Mouse (Mus musculus) G1E-ER4 (cell line): Measurements from ENCODE around the gene Hsd17b11. TPM values are rescaled to one million over a fixed set of nuclear protein-coding genes. Genes with fewer than 3 reads are reported as not detected.

Source experiments
- GATA1 ChIP-seq: IDR thresholded peaks from one replicate; pipeline ENCODE4 v1.8.0; 2012; ENCODE audit warnings: low read length, inconsistent platforms
- polyA plus RNA-seq: library from polyadenylated mRNA; stranded (reverse); fragments of >175 nt; gene quantifications from 2 replicates; pipeline ENCODE4 v1.2.3, GENCODE M21; 2012

The Hsd17b11 gene
- polyA plus RNA-seq, 1 experiment: 0.67 TPM

DNA sequence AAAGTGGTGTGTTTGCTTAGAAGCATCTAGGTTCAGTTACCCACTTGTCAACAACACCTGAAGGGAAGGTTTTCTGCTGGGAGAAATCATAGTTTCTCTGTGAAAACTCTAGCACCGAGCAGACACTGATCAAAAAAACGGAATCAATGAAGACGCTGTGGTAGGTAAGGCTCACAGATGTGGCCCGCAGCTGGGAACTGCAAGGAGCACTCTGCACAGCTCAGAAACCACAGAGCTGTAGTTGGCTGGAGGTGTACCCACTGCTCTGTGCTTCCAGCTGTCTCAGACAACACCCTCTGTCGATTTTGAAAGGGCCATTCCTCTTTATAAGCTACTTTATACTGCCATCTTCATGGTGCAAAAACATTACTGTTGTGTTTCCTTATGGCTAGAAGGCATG lies 13.9 kb downstream of the Hsd17b11 start:
- no peak for TF ChIP-seq GATA1

DNA sequence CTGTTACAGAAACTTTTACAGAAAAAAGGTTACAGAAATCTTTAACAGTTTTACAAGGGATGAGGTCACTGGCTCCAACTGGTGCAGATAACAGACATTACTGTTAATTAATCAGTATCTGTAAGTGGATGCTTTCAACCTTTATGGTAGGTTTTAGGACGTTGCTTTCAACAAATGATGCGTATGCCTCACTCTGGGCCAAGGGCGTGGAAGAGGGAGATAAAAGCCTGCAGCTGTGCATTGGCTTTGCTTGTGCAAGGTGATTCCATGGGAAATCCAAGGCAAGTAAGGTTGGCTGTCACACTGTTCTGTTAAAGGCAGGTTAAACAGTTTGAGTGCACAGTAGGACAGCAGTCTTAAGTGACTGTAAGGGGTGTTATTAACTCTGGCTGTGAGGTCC lies 14.9 kb downstream of the Hsd17b11 start:
- no peak for TF ChIP-seq GATA1

DNA sequence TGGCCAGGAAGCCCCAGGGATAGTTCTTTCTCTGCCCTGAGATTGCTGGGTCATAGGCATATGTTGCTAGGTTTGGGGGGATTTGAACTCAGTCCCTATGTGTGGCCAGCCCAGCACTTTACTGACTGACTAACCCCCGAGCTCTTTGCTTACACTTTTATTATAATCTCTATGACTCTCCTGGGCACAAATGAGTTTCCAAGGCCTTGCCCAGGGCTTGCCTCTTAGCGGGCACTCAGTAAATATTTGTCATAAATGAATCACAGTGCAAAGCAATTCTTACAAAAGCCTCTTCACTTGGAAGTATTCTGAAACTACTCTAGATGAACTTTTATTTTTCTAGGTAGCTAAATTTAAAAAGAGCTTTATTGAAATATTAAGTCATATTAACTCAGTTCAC lies 17.8 kb downstream of the Hsd17b11 start:
- no peak for TF ChIP-seq GATA1

DNA sequence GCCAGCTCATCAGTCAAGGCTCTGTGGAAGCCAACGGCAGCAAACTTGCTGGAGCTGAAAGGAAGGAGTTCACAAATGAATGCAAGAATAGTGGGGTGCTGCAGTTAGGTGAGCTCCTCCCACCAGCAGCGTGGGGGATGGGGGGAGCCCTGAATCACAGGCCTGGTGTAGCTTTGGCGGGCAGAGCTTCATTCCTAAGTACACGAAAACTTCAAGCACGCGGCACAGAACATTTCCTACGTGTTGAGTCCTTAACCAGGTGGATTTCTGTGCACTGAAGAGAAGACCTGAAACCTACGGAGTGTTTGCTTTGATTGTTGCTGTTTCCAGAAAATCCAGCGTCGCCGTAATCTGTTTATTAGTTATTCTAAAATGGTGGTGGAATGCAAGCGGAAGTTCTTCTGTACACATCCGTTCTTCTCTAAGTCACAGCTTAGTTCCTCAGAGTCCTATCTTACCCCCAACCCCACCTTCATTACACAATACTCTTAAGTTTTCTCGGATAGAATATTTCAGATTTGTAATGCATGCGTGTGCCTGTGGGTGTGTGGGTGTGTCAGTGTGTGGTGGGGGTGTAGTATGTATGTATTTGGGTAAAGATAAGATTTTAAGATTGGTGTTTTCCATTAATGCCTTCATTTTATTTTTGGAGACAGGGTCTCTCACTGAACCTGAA lies 18.3 kb downstream of the Hsd17b11 start:
- no peak for TF ChIP-seq GATA1

DNA sequence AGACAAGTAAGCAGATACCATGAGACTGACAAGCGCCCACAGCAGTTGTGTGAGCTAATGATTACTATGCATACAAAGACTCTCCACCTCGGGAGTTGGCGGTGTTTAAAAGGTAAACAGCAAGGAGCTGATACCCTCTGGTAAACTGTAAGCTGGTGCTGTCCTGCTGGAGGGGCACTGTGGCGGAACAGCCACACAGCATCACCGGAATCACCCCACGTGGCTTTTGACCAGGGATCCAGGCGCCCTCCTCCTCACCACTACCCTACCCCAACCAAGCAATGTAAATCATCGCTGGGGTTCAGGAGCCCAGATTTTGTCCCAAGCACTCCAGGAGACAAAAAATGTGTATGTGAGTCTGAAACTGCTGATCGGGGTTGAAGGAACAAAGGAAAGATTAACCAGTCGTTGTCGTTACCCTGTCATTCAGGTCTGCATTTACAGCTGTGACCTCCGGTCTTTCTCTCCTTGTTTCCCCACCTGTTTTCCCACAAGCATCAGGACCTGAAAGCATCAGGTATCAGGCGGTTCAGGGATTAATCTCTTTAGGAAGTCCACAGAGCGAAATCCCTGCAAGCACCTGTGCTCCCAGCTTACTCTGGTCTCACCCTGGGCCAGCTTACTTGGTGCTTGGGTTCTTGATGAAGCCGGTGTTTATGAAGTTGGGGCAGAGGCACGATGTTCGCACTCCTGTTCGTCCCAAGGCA lies 19.0 kb downstream of the Hsd17b11 start:
- no peak for TF ChIP-seq GATA1

DNA sequence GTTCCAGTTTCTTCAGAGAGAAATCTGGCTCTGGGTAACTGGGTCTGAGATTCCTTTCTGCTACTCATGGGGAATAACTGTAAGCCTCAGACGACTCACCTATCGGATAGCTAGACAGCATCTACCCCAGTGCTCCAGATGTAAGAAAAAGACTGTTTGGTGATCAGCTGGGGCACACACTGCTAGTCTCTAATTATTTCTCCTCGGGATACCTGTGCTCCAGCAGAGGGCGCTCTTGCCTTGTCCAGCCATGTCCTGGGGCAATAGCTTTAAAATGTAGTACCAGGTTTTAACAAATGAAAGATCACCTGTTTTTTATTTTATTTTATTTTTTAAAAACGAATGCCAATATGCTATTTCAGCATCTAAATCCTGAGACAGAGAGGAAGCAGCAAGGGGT lies 22.0 kb downstream of the Hsd17b11 start:
- TF ChIP-seq GATA1: no peak

DNA sequence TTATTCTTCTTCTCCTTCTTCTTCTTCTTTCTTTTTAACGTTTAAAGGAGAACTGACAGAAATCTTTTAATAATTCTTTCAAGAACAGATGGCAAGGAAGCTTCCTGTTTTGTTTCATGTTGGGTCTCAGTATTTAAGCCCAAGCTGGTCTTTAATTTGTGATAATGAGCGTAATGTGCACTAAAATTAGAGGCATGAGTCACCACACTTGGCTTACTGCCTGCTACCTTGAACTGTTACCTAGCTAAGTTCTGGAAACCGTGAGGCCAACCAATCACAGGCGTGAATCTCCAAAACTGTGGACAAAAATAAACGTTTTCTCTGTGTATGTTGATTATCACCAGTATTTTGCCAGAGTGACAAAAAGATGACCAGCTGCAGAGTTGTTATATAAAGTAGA lies 23.0 kb downstream of the Hsd17b11 start:
- no peak for TF ChIP-seq GATA1

DNA sequence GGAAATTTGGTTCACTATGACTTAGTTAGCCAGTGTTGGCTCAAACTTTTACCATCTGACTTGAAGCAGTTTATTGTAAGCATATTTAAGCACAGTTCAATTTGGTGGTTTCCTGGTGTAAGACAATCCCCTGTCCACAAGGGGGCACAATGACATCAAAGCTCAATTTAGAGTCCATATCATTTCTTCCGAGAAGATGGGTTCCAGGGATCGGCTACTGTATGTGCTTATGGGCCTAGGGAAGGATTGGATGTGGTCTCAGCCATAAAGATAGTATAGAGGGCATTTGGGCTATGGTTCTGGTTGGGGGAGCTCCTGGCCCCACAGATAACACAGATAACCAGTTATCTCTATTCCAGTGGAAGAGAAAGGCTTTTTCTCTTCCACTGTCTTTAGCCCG lies 26.5 kb downstream of the Hsd17b11 start:
- TF ChIP-seq GATA1: no peak

DNA sequence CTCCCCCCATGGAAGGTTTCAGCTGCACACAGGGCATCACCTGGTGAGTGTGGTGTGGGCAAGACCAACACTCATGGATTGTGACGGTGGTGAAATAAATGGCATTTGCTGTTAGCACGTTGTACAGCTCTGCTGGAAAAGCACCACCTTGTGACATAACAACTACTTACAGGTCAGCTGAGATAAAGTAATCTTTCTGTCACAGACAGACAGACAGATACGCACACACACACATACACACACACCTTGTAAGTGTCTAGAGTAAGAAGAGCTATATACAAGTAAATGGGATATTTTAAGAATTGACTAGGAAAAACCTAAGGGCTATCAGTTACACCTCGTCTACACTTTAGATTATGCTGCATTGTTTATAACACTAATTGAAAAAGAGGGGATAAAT lies 27.1 kb downstream of the Hsd17b11 start:
- no peak for TF ChIP-seq GATA1

DNA sequence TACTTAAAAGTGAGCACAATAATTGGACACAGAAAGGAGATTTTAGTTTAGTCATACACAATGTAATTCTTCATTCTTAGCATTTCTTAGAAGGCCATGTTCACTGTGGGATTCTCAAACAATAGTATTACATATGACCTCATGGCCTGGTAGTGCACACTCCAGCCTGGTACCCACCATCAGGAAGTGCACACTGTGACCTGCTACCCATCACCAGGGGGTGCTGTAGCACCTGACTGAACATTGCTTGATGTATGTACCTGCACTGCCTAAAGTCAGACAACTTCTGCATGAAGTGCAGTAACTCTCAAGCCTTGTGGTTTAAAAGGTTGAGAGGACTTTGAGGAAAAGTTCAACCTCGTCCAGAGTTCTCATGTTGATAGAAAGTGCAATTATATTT lies 28.1 kb downstream of the Hsd17b11 start:
- no peak for TF ChIP-seq GATA1

DNA sequence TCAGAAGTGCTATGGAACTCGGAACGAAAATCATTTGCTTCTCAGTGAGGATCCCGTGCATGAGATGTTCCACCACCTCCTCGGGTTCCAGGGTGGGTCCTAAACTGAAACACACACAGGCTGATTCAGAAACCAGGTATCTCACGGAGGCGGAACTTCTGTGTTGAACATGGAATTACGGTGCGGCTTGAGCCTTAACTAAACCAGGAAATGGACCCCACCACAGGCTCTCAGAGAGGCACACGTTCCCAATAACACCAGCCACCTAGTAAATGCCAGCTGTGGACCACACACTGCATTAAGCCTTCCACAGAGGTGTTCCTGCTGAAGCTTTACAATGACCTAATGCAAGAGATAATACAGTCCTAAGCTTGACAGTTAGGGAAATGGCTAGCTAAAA lies 28.9 kb downstream of the Hsd17b11 start:
- no peak for TF ChIP-seq GATA1

DNA sequence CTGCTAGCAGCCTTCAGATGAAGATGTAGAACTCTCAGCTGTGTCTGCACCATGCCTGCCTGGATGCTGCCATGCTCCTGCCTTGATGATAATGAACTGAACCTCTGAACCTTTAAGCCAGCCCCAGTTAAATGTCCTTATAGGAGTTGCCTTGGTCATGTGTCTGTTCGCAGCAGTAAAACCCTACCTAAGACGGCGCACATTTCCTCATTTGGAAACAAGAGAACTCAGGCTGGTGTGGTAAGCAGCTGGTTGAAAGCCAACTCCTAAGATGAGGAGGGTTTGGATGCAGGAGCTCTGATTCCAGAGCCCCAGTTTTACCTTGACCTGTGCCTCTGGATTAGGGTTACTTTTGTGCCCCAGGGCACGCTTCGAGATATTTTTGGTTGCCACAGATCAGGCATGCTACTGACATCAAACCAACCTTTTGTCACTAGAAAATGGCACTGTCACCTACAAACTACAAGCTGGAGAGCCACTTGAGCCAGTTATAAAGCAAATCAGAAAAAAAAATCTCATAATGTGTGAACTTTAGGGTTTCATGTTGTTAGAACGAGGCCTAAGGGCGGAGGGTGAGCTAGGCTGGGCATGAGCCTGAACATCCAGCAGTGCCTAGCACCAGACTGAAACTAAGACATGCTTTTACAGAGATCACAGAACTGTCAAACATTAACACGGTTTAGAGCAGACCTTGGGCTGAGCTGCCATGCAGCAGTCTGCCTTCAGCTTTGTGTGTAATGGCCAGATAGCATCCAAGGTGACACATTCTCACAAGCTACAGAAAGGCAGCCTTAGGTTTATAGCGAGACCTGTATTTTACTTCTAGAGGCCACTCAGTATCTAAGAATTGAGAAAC lies 40.8 kb downstream of the Hsd17b11 start:
- no peak for TF ChIP-seq GATA1

DNA sequence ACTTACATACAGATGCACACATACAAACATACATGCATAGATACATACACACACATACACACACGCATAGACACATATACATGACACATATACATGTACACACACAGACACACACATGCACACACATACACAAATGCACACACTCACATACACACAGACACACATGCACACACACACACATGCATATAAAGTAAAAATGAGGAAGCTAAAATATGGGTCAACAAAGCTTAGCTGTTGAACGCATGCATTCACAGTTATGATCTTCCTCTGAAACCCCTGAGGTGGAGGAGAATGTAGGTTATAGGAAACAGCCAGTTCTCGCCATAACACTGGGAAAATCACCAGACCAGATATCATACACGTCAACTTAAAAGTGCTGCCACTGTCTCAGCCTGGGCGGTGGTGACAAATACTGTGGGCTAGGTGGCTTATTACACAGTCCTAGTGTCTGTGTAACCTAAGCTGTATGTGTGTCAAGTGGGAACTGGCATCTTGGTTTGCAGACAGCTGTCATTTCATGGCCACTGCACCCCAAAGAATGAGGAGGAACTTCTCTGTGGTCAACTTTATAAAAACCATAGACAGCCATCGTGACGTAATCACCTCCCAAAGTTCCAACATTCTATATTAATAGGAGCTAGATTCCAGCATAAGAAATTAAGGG lies 43.7 kb downstream of the Hsd17b11 start:
- TF ChIP-seq GATA1: no peak

DNA sequence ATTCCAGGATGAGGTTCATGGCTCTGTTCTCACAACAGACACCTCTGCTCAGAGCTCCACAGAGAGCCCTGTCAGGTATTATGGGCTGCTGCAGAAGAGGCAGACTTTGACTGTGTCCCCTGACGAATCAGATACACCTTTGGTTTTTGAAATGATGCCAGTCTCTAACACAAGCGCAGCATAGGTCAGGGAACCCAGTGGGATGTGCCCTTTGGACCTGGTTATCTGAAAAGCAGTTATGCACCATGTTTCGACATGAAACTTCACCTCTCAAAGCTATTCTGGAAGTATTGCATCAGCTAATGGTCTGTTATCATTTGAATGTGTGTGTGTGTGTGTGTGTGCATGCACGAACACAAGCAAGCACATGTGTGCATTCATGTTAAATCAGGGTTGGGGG lies 44.4 kb downstream of the Hsd17b11 start, which contains the start of gene Hsd17b13:
Hsd17b13 (minus strand) TSS at position 114 of the 400 bp plus-strand sequence.
- no peak for TF ChIP-seq GATA1

DNA sequence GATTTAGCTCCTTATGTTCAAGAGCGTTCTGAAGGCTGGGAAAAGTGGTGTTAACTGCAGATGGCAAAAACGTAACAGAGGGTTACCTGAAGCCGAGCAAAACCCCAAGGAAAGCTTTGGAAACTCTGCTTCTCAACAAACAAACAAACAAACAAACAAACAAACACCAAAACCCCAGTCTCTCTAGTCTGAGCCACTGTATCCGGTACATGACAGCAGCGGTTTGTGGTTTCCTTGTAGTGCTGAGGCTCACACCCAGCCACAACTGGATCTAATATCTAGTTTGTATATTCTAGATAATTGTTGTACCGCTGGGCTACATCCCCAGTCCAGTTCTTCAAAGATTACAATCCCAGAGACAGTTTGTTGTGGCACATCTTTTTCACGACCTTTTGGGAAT lies 46.0 kb downstream of the Hsd17b11 start:
- no peak for TF ChIP-seq GATA1

DNA sequence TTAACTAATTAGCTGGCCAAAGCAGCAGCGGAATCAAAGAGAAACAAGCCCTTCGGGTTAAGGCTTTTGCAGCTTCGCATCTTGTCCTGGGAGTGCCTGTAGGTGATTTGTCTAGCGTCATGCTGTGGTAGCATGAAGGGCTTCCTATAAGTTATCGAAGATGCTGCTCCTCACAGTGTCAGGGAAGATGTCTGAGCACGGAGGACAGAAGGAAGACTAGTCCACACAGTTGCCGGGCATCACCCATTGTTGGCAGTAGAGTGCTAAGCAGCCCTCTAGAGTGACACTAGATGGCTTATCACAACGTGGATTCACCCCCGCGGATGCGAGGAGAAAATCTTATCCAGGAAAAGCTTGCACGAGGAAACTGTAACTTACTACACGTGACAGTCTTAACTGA lies 48.9 kb downstream of the Hsd17b11 start:
- TF ChIP-seq GATA1: no peak

DNA sequence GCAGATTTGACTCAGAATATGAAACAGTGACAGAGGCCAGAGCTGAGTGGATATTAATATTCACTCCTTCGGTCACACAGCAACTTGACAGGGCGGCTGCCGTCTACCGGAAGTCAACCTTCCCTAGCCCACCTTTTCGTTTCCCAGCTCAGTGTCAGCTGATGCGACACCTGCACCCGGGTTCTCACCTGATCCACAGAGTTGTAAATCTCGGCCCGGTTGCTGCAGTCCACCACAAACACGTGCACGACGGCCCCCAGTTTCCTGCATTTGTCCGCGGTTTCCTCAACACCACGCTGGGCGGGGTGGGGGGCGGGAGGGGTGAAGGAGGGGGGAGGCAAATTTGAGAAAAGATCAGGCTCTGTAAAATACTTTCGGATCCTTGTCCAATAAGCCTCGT lies 49.3 kb downstream of the Hsd17b11 start:
- TF ChIP-seq GATA1: no peak
